Mouse (Mus musculus): ENCODE data around the gene Rpl18.

DNA sequence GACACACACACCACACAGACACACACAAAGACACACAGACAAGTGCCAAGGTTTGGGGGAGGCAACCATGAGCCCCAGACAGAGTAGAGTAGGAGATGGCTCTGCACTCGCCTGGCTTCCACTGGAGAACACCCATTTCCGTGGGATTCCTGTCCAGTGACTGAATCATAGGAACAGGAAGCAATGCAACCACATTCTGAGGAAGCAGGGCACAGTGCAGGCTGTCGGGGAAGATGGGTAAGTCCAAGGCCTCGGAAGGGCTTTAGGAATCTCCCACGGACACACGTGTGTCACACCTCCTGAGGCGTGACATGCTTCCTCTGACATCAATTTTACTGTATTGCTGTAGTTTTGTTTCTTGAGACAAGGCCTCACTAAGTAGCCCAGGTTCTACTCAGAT, 32.9 kb downstream of the Rpl18 start:
- TF ChIP-seq POLR2A (IDR thresholded peaks at IDR 0.05; ENCODE audit: low read depth, low read length) (no peak), CTCF (IDR thresholded peaks at IDR 0.05; ENCODE audit: borderline replicate concordance, insufficient read depth, low read length) (no peak)

Data from embryonic fibroblast, embryonic 13.5 days (primary cell).